Mouse (Mus musculus): ENCODE measurements around the gene Neurl4. TPM values are rescaled to one million over a fixed set of nuclear protein-coding genes. Genes with fewer than 3 reads are reported as not detected.
A peak's percentile ranks its signal among the peaks of the same experiment; 100 is the strongest.
"Not testable (repeated sequence)": the region's sequence is repeated elsewhere in the genome, so short reads cannot be mapped to it uniquely, and the experiment has no call there.

Gene Neurl4
- polyA plus RNA-seq, 1 experiment from 2014 or later = 17.8 TPM

GRCm38 (mm10) chr11:69914917-69915430, 14.1 kb downstream of the Neurl4 start:
- Histone ChIP-seq H3K4me2 (ENCODE audit: low read length) (peak overlapping the region; percentile 99), H3K9me3 (ENCODE audit: control insufficient read depth, low read length) (no peaks in the 10 kb centered on the region), H3K36me3 (ENCODE audit: control insufficient read depth, insufficient read depth, low read length) (peaks cover 57% of the 10 kb centered on the region), H3K27me3 (replicated peaks; ENCODE audit: control insufficient read depth, insufficient read depth, low read length) (no peaks in the 10 kb centered on the region), H3K4me3 (ENCODE audit: low read length) (peak overlapping the region; percentile 86), H3K27ac (ENCODE audit: low read depth, low read length) (no peak overlapping the region), H3K4me1 (ENCODE audit: control insufficient read depth, insufficient read depth, low read depth, low read length) (peaks cover 33% of the 10 kb centered on the region), H3K9ac (ENCODE audit: low read depth, low read length) (no peak overlapping the region; the same call in 1 of the 2 replicates)
- 33% methylated on average over 9 of the region's 9 CpGs for WGBS
- no peak for ATAC-seq

GRCm38 (mm10) chr11:69915667-69916627, 15.1 kb downstream of the Neurl4 start:
- no peak overlapping the region for H3K9ac ChIP-seq (ENCODE audit: low read depth, low read length)
- H3K9me3 ChIP-seq (ENCODE audit: control insufficient read depth, low read length) = no peaks in the 10 kb centered on the region
- H3K27ac ChIP-seq (ENCODE audit: low read depth, low read length) = no peak overlapping the region
- no peak overlapping the region for H3K4me2 ChIP-seq (ENCODE audit: low read length)
- no peak overlapping the region for H3K4me3 ChIP-seq (ENCODE audit: low read length)
- H3K27me3 ChIP-seq (replicated peaks; ENCODE audit: control insufficient read depth, insufficient read depth, low read length) = no peaks in the 10 kb centered on the region
- 77% methylated on average over 5 of the region's 5 CpGs for WGBS
- peaks cover 36% of the 10 kb centered on the region for H3K4me1 ChIP-seq (ENCODE audit: control insufficient read depth, insufficient read depth, low read depth, low read length)
- ATAC-seq = no peak
- peaks cover 47% of the 10 kb centered on the region for H3K36me3 ChIP-seq (ENCODE audit: control insufficient read depth, insufficient read depth, low read length)

GRCm38 (mm10) chr11:69916652-69917378, 15.9 kb downstream of the Neurl4 start:
- H3K9me3 ChIP-seq (ENCODE audit: control insufficient read depth, low read length); H3K27me3 ChIP-seq (replicated peaks; ENCODE audit: control insufficient read depth, insufficient read depth, low read length); H3K4me2 ChIP-seq (ENCODE audit: low read length); ATAC-seq; H3K9ac ChIP-seq (ENCODE audit: low read depth, low read length); H3K27ac ChIP-seq (ENCODE audit: low read depth, low read length); H3K4me3 ChIP-seq (ENCODE audit: low read length): not testable (repeated sequence)
- H3K4me1 ChIP-seq (ENCODE audit: control insufficient read depth, insufficient read depth, low read depth, low read length) = peaks cover 36% of the 10 kb centered on the region
- WGBS = 68% methylated on average over 7 of the region's 7 CpGs
- peaks cover 39% of the 10 kb centered on the region for H3K36me3 ChIP-seq (ENCODE audit: control insufficient read depth, insufficient read depth, low read length)

GRCm38 (mm10) chr11:69917379-69917948, 16.6 kb downstream of the Neurl4 start:
- Histone ChIP-seq H3K9me3 (ENCODE audit: control insufficient read depth, low read length) (no peaks in the 10 kb centered on the region), H3K36me3 (ENCODE audit: control insufficient read depth, insufficient read depth, low read length) (peaks cover 32% of the 10 kb centered on the region), H3K4me3 (ENCODE audit: low read length) (no peak overlapping the region), H3K4me1 (ENCODE audit: control insufficient read depth, insufficient read depth, low read depth, low read length) (peaks cover 39% of the 10 kb centered on the region), H3K4me2 (ENCODE audit: low read length) (no peak overlapping the region), H3K9ac (ENCODE audit: low read depth, low read length) (no peak overlapping the region), H3K27me3 (replicated peaks; ENCODE audit: control insufficient read depth, insufficient read depth, low read length) (no peaks in the 10 kb centered on the region), H3K27ac (ENCODE audit: low read depth, low read length) (no peak overlapping the region)
- ATAC-seq = no peak
- WGBS = 92% methylated on average over 8 of the region's 8 CpGs

- H3K9ac ChIP-seq (ENCODE audit: low read depth, low read length) = no peak overlapping the region
- H3K4me3 ChIP-seq (ENCODE audit: low read length) = no peak overlapping the region
- H3K9me3 ChIP-seq (ENCODE audit: control insufficient read depth, low read length) = no peaks in the 10 kb centered on the region
- peaks cover 30% of the 10 kb centered on the region for H3K36me3 ChIP-seq (ENCODE audit: control insufficient read depth, insufficient read depth, low read length)
- H3K27me3 ChIP-seq (replicated peaks; ENCODE audit: control insufficient read depth, insufficient read depth, low read length) = no peaks in the 10 kb centered on the region
- peaks cover 39% of the 10 kb centered on the region for H3K4me1 ChIP-seq (ENCODE audit: control insufficient read depth, insufficient read depth, low read depth, low read length)
- 86% methylated on average over 5 of the region's 5 CpGs for WGBS
- no peak for ATAC-seq
- H3K27ac ChIP-seq (ENCODE audit: low read depth, low read length) = no peak overlapping the region
- no peak overlapping the region for H3K4me2 ChIP-seq (ENCODE audit: low read length)
Measured at GRCm38 (mm10) chr11:69918118-69918517, 17.2 kb downstream of the Neurl4 start.

GRCm38 (mm10) chr11:69919053-69919452, 18.2 kb downstream of the Neurl4 start:
- ATAC-seq = no peak
- no peak overlapping the region for H3K27ac ChIP-seq (ENCODE audit: low read depth, low read length)
- H3K9ac ChIP-seq (ENCODE audit: low read depth, low read length) = no peak overlapping the region
- no peaks in the 10 kb centered on the region for H3K27me3 ChIP-seq (replicated peaks; ENCODE audit: control insufficient read depth, insufficient read depth, low read length)
- peak overlapping the region; percentile 83 for H3K4me2 ChIP-seq (ENCODE audit: low read length)
- H3K9me3 ChIP-seq (ENCODE audit: control insufficient read depth, low read length) = no peaks in the 10 kb centered on the region
- H3K4me3 ChIP-seq (ENCODE audit: low read length) = no peak overlapping the region; the same call in 1 of the 2 replicates
- 86% methylated on average over 9 of the region's 9 CpGs for WGBS
- H3K36me3 ChIP-seq (ENCODE audit: control insufficient read depth, insufficient read depth, low read length) = peaks cover 29% of the 10 kb centered on the region
- H3K4me1 ChIP-seq (ENCODE audit: control insufficient read depth, insufficient read depth, low read depth, low read length) = peaks cover 34% of the 10 kb centered on the region

GRCm38 (mm10) chr11:69919661-69920265, 18.9 kb downstream of the Neurl4 start:
- no peaks in the 10 kb centered on the region for H3K27me3 ChIP-seq (replicated peaks; ENCODE audit: control insufficient read depth, insufficient read depth, low read length)
- H3K4me1 ChIP-seq (ENCODE audit: control insufficient read depth, insufficient read depth, low read depth, low read length) = peaks cover 29% of the 10 kb centered on the region
- peak overlapping the region; percentile 88 for H3K4me3 ChIP-seq (ENCODE audit: low read length)
- H3K4me2 ChIP-seq (ENCODE audit: low read length) = peak overlapping the region; percentile 83
- H3K27ac ChIP-seq (ENCODE audit: low read depth, low read length) = peak overlapping the region; percentile 95
- no peaks in the 10 kb centered on the region for H3K9me3 ChIP-seq (ENCODE audit: control insufficient read depth, low read length)
- under 1% methylated on average over 17 of the region's 17 CpGs for WGBS
- peaks cover 29% of the 10 kb centered on the region for H3K36me3 ChIP-seq (ENCODE audit: control insufficient read depth, insufficient read depth, low read length)
- ATAC-seq = no peak
- peak overlapping the region; percentile 92 for H3K9ac ChIP-seq (ENCODE audit: low read depth, low read length)

GRCm38 (mm10) chr11:69920266-69921031, 19.6 kb downstream of the Neurl4 start:
- Histone ChIP-seq H3K27ac (ENCODE audit: low read depth, low read length) (peak overlapping the region; percentile 95), H3K9me3 (ENCODE audit: control insufficient read depth, low read length) (no peaks in the 10 kb centered on the region), H3K36me3 (ENCODE audit: control insufficient read depth, insufficient read depth, low read length) (peaks cover 29% of the 10 kb centered on the region), H3K4me1 (ENCODE audit: control insufficient read depth, insufficient read depth, low read depth, low read length) (peaks cover 22% of the 10 kb centered on the region), H3K4me3 (ENCODE audit: low read length) (peak overlapping the region; percentile 88), H3K27me3 (replicated peaks; ENCODE audit: control insufficient read depth, insufficient read depth, low read length) (no peaks in the 10 kb centered on the region), H3K9ac (ENCODE audit: low read depth, low read length) (peak overlapping the region; percentile 92), H3K4me2 (ENCODE audit: low read length) (peak overlapping the region; percentile 83)
- WGBS = under 1% methylated on average over 58 of the region's 65 CpGs
- ATAC-seq = peak; percentile 28; the same call in 1 of the 2 replicates
